Mouse (Mus musculus): Measurements from ENCODE around the gene Trub1. TPM values are rescaled to one million over a fixed set of nuclear protein-coding genes. Genes with fewer than 3 reads are reported as not detected.

Gene Trub1
- polyA plus RNA-seq, 1 experiment from 2014 or later = 4.3 TPM

GRCm38 (mm10) chr19:57428641-57429040, 24.1 kb upstream of the Trub1 start:
- 81% methylated on average over 3 of the region's 3 CpGs for WGBS (ENCODE audit: missing documents)
- no peaks in the 10 kb centered on the region for H3K79me2 ChIP-seq (ENCODE audit: inconsistent target)
- H3K27ac ChIP-seq = no peak overlapping the region
- H3K4me3 ChIP-seq (ENCODE audit: inconsistent target) = no peak overlapping the region
- H3K36me3 ChIP-seq (ENCODE audit: inconsistent target) = no peaks in the 10 kb centered on the region

- Histone ChIP-seq H3K79me2 (ENCODE audit: inconsistent target) (no peaks in the 10 kb centered on the region), H3K27ac (no peak overlapping the region), H3K4me3 (ENCODE audit: inconsistent target) (no peak overlapping the region), H3K36me3 (ENCODE audit: inconsistent target) (no peaks in the 10 kb centered on the region)
- WGBS (ENCODE audit: missing documents) = 44% methylated on average over 6 of the region's 6 CpGs
Measured at GRCm38 (mm10) chr19:57429926-57430325, 22.8 kb upstream of the Trub1 start.

- Histone ChIP-seq H3K4me3 (ENCODE audit: inconsistent target) (no peak overlapping the region), H3K27ac (no peak overlapping the region), H3K79me2 (ENCODE audit: inconsistent target) (no peaks in the 10 kb centered on the region), H3K36me3 (ENCODE audit: inconsistent target) (no peaks in the 10 kb centered on the region)
- 86% methylated on average over 6 of the region's 6 CpGs for WGBS (ENCODE audit: missing documents)
Measured at GRCm38 (mm10) chr19:57431476-57431875, 21.2 kb upstream of the Trub1 start.

- H3K27ac ChIP-seq = no peak overlapping the region
- H3K79me2 ChIP-seq (ENCODE audit: inconsistent target) = no peaks in the 10 kb centered on the region
- no peaks in the 10 kb centered on the region for H3K36me3 ChIP-seq (ENCODE audit: inconsistent target)
- 81% methylated on average over 6 of the region's 6 CpGs for WGBS (ENCODE audit: missing documents)
- H3K4me3 ChIP-seq (ENCODE audit: inconsistent target) = no peak overlapping the region
Measured at GRCm38 (mm10) chr19:57434024-57434423, 18.7 kb upstream of the Trub1 start.

- Histone ChIP-seq H3K79me2 (ENCODE audit: inconsistent target) (no peaks in the 10 kb centered on the region), H3K27ac (no peak overlapping the region), H3K36me3 (ENCODE audit: inconsistent target) (no peaks in the 10 kb centered on the region), H3K4me3 (ENCODE audit: inconsistent target) (no peak overlapping the region)
- WGBS (ENCODE audit: missing documents) = 79% methylated on average over 10 of the region's 10 CpGs
Measured at GRCm38 (mm10) chr19:57436586-57437021, 16.1 kb upstream of the Trub1 start.

GRCm38 (mm10) chr19:57437042-57437441, 15.7 kb upstream of the Trub1 start:
- Histone ChIP-seq H3K4me3 (ENCODE audit: inconsistent target) (no peak overlapping the region), H3K36me3 (ENCODE audit: inconsistent target) (no peaks in the 10 kb centered on the region), H3K79me2 (ENCODE audit: inconsistent target) (no peaks in the 10 kb centered on the region), H3K27ac (no peak overlapping the region)
- WGBS (ENCODE audit: missing documents) = 95% methylated on average over 7 of the region's 7 CpGs

GRCm38 (mm10) chr19:57439296-57439695, 13.4 kb upstream of the Trub1 start:
- WGBS (ENCODE audit: missing documents) = 96% methylated on average over 5 of the region's 5 CpGs
- Histone ChIP-seq H3K79me2 (ENCODE audit: inconsistent target) (no peaks in the 10 kb centered on the region), H3K27ac (no peak overlapping the region), H3K4me3 (ENCODE audit: inconsistent target) (no peak overlapping the region), H3K36me3 (ENCODE audit: inconsistent target) (no peaks in the 10 kb centered on the region)

- Histone ChIP-seq H3K27ac (no peak overlapping the region), H3K4me3 (ENCODE audit: inconsistent target) (no peak overlapping the region), H3K79me2 (ENCODE audit: inconsistent target) (no peaks in the 10 kb centered on the region), H3K36me3 (ENCODE audit: inconsistent target) (no peaks in the 10 kb centered on the region)
- 89% methylated on average over 7 of the region's 7 CpGs for WGBS (ENCODE audit: missing documents)
Measured at GRCm38 (mm10) chr19:57441501-57441900, 11.2 kb upstream of the Trub1 start.

GRCm38 (mm10) chr19:57442936-57443657, 9.6 kb upstream of the Trub1 start:
- Histone ChIP-seq H3K79me2 (ENCODE audit: inconsistent target) (no peaks in the 10 kb centered on the region), H3K36me3 (ENCODE audit: inconsistent target) (no peaks in the 10 kb centered on the region), H3K27ac (no peak overlapping the region), H3K4me3 (ENCODE audit: inconsistent target) (no peak overlapping the region)
- WGBS (ENCODE audit: missing documents) = 48% methylated on average over 8 of the region's 8 CpGs

GRCm38 (mm10) chr19:57445049-57445448, 7.7 kb upstream of the Trub1 start:
- WGBS (ENCODE audit: missing documents) = 92% methylated on average over 5 of the region's 5 CpGs
- Histone ChIP-seq H3K79me2 (ENCODE audit: inconsistent target) (no peaks in the 10 kb centered on the region), H3K27ac (no peak overlapping the region), H3K36me3 (ENCODE audit: inconsistent target) (no peaks in the 10 kb centered on the region), H3K4me3 (ENCODE audit: inconsistent target) (no peak overlapping the region)

GRCm38 (mm10) chr19:57450849-57451248, 1.9 kb upstream of the Trub1 start:
- no peak overlapping the region for H3K4me3 ChIP-seq (ENCODE audit: inconsistent target)
- H3K36me3 ChIP-seq (ENCODE audit: inconsistent target) = no peaks in the 10 kb centered on the region
- H3K27ac ChIP-seq = no peak overlapping the region
- whole genome bisulfite sequencing (ENCODE audit: missing documents) = no CpG with 5 or more reads among the region's 1 CpGs
- no peaks in the 10 kb centered on the region for H3K79me2 ChIP-seq (ENCODE audit: inconsistent target)

- no peaks in the 10 kb centered on the region for H3K79me2 ChIP-seq (ENCODE audit: inconsistent target)
- H3K27ac ChIP-seq = no peak overlapping the region
- H3K4me3 ChIP-seq (ENCODE audit: inconsistent target) = no peak overlapping the region
- whole genome bisulfite sequencing (ENCODE audit: missing documents) = 98% methylated on average over 4 of the region's 4 CpGs
- H3K36me3 ChIP-seq (ENCODE audit: inconsistent target) = no peaks in the 10 kb centered on the region
Measured at GRCm38 (mm10) chr19:57451762-57452161, 950 bp upstream of the Trub1 start.

GRCm38 (mm10) chr19:57453218-57453600, 497 bp downstream of the Trub1 start:
- 5% methylated on average over 6 of the region's 6 CpGs for WGBS (ENCODE audit: missing documents)
- Histone ChIP-seq H3K79me2 (ENCODE audit: inconsistent target) (no peaks in the 10 kb centered on the region), H3K4me3 (ENCODE audit: inconsistent target) (peak overlapping the region; percentile 53), H3K27ac (no peak overlapping the region), H3K36me3 (ENCODE audit: inconsistent target) (no peaks in the 10 kb centered on the region)

GRCm38 (mm10) chr19:57455286-57455960, 2.7 kb downstream of the Trub1 start:
- H3K4me3 ChIP-seq (ENCODE audit: inconsistent target) = no peak overlapping the region
- WGBS (ENCODE audit: missing documents) = 96% methylated on average over 25 of the region's 25 CpGs
- no peaks in the 10 kb centered on the region for H3K79me2 ChIP-seq (ENCODE audit: inconsistent target)
- 0 out of 2 replicates have a peak, but pooled peaks cover 3% of the 10 kb centered on the region for H3K36me3 ChIP-seq (ENCODE audit: inconsistent target)
- H3K27ac ChIP-seq = no peak overlapping the region

- Histone ChIP-seq H3K36me3 (ENCODE audit: inconsistent target) (0 out of 2 replicates have a peak, but pooled peaks cover 3% of the 10 kb centered on the region), H3K79me2 (ENCODE audit: inconsistent target) (no peaks in the 10 kb centered on the region), H3K27ac (no peak overlapping the region), H3K4me3 (ENCODE audit: inconsistent target) (no peak overlapping the region)
- 94% methylated on average over 1 of the region's 2 CpGs for WGBS (ENCODE audit: missing documents)
Measured at GRCm38 (mm10) chr19:57457075-57457474, 4.4 kb downstream of the Trub1 start.

Measured in macrophage (primary cell).